Mouse (Mus musculus) ES-Bruce4 (cell line): ENCODE measurements around the gene Foxo1. TPM values are rescaled to one million over a fixed set of nuclear protein-coding genes. Genes with fewer than 3 reads are reported as not detected.

Experiments
- H3K27ac ChIP-seq: 2 replicates; pipeline ENCODE4 v1.5.1; 2012; ENCODE audit warnings: low read length, inconsistent platforms; ENCODE audit not compliant: insufficient read depth
- H3K27me3 ChIP-seq: 2 replicates; pipeline ENCODE4 v1.6.1; 2012; ENCODE audit warnings: mild to moderate bottlenecking, low read length, inconsistent platforms; ENCODE audit not compliant: control insufficient read depth, poor library complexity, insufficient read depth, severe bottlenecking
- H3K36me3 ChIP-seq: 2 replicates; pipeline ENCODE4 v1.6.1; 2012; ENCODE audit warnings: inconsistent platforms, mild to moderate bottlenecking, low read length, moderate library complexity; ENCODE audit not compliant: control insufficient read depth, poor library complexity, insufficient read depth, severe bottlenecking
- H3K4me1 ChIP-seq: one replicate; pipeline ENCODE4 v1.8.1; 2011; ENCODE audit warnings: low read length; ENCODE audit not compliant: control insufficient read depth, insufficient read depth
- H3K4me3 ChIP-seq: 2 replicates; pipeline ENCODE4 v1.5.1; 2011; ENCODE audit warnings: low read depth, mild to moderate bottlenecking, low read length
- H3K9ac ChIP-seq: 2 replicates; pipeline ENCODE4 v1.6.1; 2012; ENCODE audit warnings: low read depth, mild to moderate bottlenecking, inconsistent platforms; ENCODE audit not compliant: poor library complexity, severe bottlenecking
- H3K9me3 ChIP-seq: replicated peaks from 2 replicates; pipeline ENCODE4 v1.6.1; 2012; ENCODE audit warnings: mild to moderate bottlenecking, low read length, inconsistent platforms; ENCODE audit not compliant: control insufficient read depth, poor library complexity, insufficient read depth, severe bottlenecking
- CTCF ChIP-seq: IDR thresholded peaks from one replicate; pipeline ENCODE4 v1.8.1; 2011; ENCODE audit warnings: low read depth, low read length
- EP300 ChIP-seq: IDR thresholded peaks from 2 replicates; pipeline ENCODE4 v1.6.1; 2011; ENCODE audit warnings: low read depth, low read length; ENCODE audit not compliant: insufficient read depth
- POLR2A ChIP-seq: IDR thresholded peaks from one replicate; pipeline ENCODE4 v1.8.1; 2011; ENCODE audit warnings: low read length; ENCODE audit not compliant: insufficient read depth
- polyA plus RNA-seq: library from polyadenylated mRNA; stranded (reverse); fragments of >200 nt; gene quantifications from 2 replicates; pipeline ENCODE4 v1.2.4, GENCODE M21; 2011; ENCODE audit warnings: low read depth; ENCODE audit not compliant: missing spikeins, insufficient read depth, insufficient read length

Gene Foxo1
- polyA plus RNA-seq, 1 experiment, result 22.9 TPM

GRCm38 (mm10) chr3:52296224-52296760 is 28.2 kb downstream of the Foxo1 start:
- Histone ChIP-seq H3K4me3 (no peak overlapping the region), H3K27ac (no peak overlapping the region), H3K36me3 (no peaks in the 10 kb centered on the region), H3K9me3 (no peaks in the 10 kb centered on the region), H3K4me1 (peaks cover 6% of the 10 kb centered on the region), H3K9ac (no peak overlapping the region), H3K27me3 (no peaks in the 10 kb centered on the region)
- TF ChIP-seq POLR2A, result no peak

DNA sequence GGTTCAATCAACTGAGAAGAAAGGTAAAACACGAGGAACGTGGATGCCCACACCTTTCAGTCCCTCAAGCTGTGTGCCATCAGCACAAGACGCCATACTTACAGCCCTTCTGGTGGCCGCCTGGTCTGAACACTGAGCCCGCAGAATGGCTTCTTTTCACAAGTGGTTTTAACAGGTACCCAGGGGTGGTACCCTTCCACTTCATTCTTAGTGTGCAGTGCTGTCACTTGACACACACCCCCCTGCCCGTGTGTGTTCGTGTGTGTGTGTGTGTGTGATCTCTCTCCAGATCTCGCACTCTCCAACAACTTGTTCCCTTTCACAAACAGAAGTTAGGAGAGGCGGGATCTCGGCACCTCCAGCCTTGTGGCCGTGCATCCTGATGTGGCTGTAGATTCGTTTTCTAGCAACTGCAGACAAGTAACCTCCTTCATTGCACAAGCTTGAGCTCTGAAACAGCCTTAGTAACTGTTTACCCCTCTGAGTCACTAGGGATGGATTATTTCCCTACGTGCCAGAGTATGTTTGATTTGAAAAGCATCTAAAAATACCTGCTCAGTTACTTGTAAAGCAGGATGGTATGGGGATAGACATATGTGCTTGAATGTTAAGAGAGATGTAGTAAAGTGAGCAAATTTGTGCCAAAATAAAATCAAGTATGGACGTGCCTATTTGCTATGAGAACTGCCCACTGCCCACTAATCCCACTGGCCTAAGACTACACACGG is 29.3 kb downstream of the Foxo1 start:
- no peak overlapping the region for H3K9ac ChIP-seq
- no peaks in the 10 kb centered on the region for H3K27me3 ChIP-seq
- H3K36me3 ChIP-seq, result no peaks in the 10 kb centered on the region
- H3K4me3 ChIP-seq, result no peak overlapping the region
- TF ChIP-seq CTCF (no peak), POLR2A (no peak), EP300 (no peak)
- H3K27ac ChIP-seq, result no peak overlapping the region
- peaks cover 6% of the 10 kb centered on the region for H3K4me1 ChIP-seq
- H3K9me3 ChIP-seq, result no peaks in the 10 kb centered on the region

GRCm38 (mm10) chr3:52298683-52299082 is 30.5 kb downstream of the Foxo1 start:
- no peaks in the 10 kb centered on the region for H3K36me3 ChIP-seq
- H3K27ac ChIP-seq, result no peak overlapping the region
- TF ChIP-seq POLR2A (no peak), EP300 (no peak), CTCF (no peak)
- no peaks in the 10 kb centered on the region for H3K9me3 ChIP-seq
- H3K4me3 ChIP-seq, result no peak overlapping the region
- peaks cover 6% of the 10 kb centered on the region for H3K4me1 ChIP-seq
- H3K27me3 ChIP-seq, result no peaks in the 10 kb centered on the region
- H3K9ac ChIP-seq, result no peak overlapping the region

- Histone ChIP-seq H3K9ac (no peak overlapping the region), H3K27ac (no peak overlapping the region), H3K27me3 (no peaks in the 10 kb centered on the region), H3K9me3 (no peaks in the 10 kb centered on the region), H3K36me3 (no peaks in the 10 kb centered on the region), H3K4me3 (no peak overlapping the region), H3K4me1 (peaks cover 6% of the 10 kb centered on the region)
- no peak for TF ChIP-seq EP300
- no peak for TF ChIP-seq POLR2A
- TF ChIP-seq CTCF, result no peak
These were observed 31.2 kb downstream of the Foxo1 start for GRCm38 (mm10) chr3:52299376-52299775.

GRCm38 (mm10) chr3:52300517-52300916 is 32.4 kb downstream of the Foxo1 start:
- H3K36me3 ChIP-seq, result no peaks in the 10 kb centered on the region
- H3K9ac ChIP-seq, result no peak overlapping the region
- H3K9me3 ChIP-seq, result no peaks in the 10 kb centered on the region
- H3K4me1 ChIP-seq, result peaks cover 6% of the 10 kb centered on the region
- no peak overlapping the region for H3K27ac ChIP-seq
- TF ChIP-seq EP300, result no peak
- TF ChIP-seq CTCF, result no peak
- no peak for TF ChIP-seq POLR2A
- no peak overlapping the region for H3K4me3 ChIP-seq
- H3K27me3 ChIP-seq, result no peaks in the 10 kb centered on the region

GRCm38 (mm10) chr3:52303301-52303700 is 35.2 kb downstream of the Foxo1 start:
- no peak overlapping the region for H3K27ac ChIP-seq
- no peaks in the 10 kb centered on the region for H3K27me3 ChIP-seq
- H3K9ac ChIP-seq, result no peak overlapping the region
- H3K4me3 ChIP-seq, result no peak overlapping the region
- TF ChIP-seq EP300 (no peak), CTCF (no peak), POLR2A (no peak)
- no peaks in the 10 kb centered on the region for H3K9me3 ChIP-seq
- no peaks in the 10 kb centered on the region for H3K36me3 ChIP-seq
- H3K4me1 ChIP-seq, result no peaks in the 10 kb centered on the region
